Mouse (Mus musculus) lung, adult 2 months (tissue): ENCODE measurements around the gene Atp8b2.

Experiments used
- CTCF ChIP-seq: fragments of 200-500 bp; IDR thresholded peaks from 2 replicates; pipeline ENCODE4 v1.5.1; 2011; ENCODE audit warnings: mild to moderate bottlenecking, low read length, control low read depth; ENCODE audit not compliant: insufficient read depth
- POLR2A ChIP-seq: fragments of 200-500 bp; IDR thresholded peaks from 2 replicates; pipeline ENCODE4 v1.6.1; 2011; ENCODE audit warnings: low read depth, mild to moderate bottlenecking, control low read depth, low read length, borderline replicate concordance; ENCODE audit errors: extremely low read depth

GRCm38 (mm10) chr3:90010291-90010690 is 47.0 kb upstream of the Atp8b2 start:
- TF ChIP-seq CTCF (no peak), POLR2A (no peak)
